Mouse (Mus musculus): ENCODE results near the gene Gm45337.
"Not testable (repeated sequence)": the region's sequence is repeated elsewhere in the genome, so short reads cannot be mapped to it uniquely, and the experiment has no call there.

The Gm45337 gene

GRCm38 (mm10) chr7:142144507-142144906 lies at the start of gene Gm45337:
Gene Gm45337, minus strand, starts transcription at chr7:142144607.
- no peak for DNase-seq (ENCODE audit: low spot score)

- no peak for DNase-seq (ENCODE audit: low spot score)
Observed at GRCm38 (mm10) chr7:142190289-142190688, 45.9 kb upstream of the Gm45337 start, which contains the start of gene Gm10153. Gene Gm10153, minus strand, starts transcription at chr7:142190389.

- DNase-seq (ENCODE audit: low spot score) = no peak
Observed at GRCm38 (mm10) chr7:142188156-142188555, 43.7 kb upstream of the Gm45337 start.

- DNase-seq (ENCODE audit: low spot score) = no peak
Observed at GRCm38 (mm10) chr7:142181021-142181420, 36.6 kb upstream of the Gm45337 start.

GRCm38 (mm10) chr7:142178685-142179084 lies 34.3 kb upstream of the Gm45337 start:
- no peak for DNase-seq (ENCODE audit: low spot score)

- not testable (repeated sequence) for DNase-seq (ENCODE audit: low spot score)
Observed at GRCm38 (mm10) chr7:142175905-142176304, 31.5 kb upstream of the Gm45337 start, which contains the start of gene Krtap5-2. Gene Krtap5-2, minus strand, starts transcription at chr7:142176005.

GRCm38 (mm10) chr7:142169836-142170235 lies 25.4 kb upstream of the Gm45337 start:
- DNase-seq (ENCODE audit: low spot score) = peak; percentile 22

GRCm38 (mm10) chr7:142165639-142166038 lies 21.2 kb upstream of the Gm45337 start, which contains the start of gene Gm4553:
Gene Gm4553, minus strand, starts transcription at chr7:142165739.
- not testable (repeated sequence) for DNase-seq (ENCODE audit: low spot score)

- DNase-seq (ENCODE audit: low spot score) = no peak
Observed at GRCm38 (mm10) chr7:142159366-142159765, 15.0 kb upstream of the Gm45337 start.

GRCm38 (mm10) chr7:142157013-142157412 lies 12.6 kb upstream of the Gm45337 start, which contains the start of gene Gm29735:
Gene Gm29735, minus strand, starts transcription at chr7:142157113.
- not testable (repeated sequence) for DNase-seq (ENCODE audit: low spot score)

- DNase-seq (ENCODE audit: low spot score) = no peak
Observed at GRCm38 (mm10) chr7:142155308-142155707, 10.9 kb upstream of the Gm45337 start.

- no peak for DNase-seq (ENCODE audit: low spot score)
Observed at GRCm38 (mm10) chr7:142152191-142152590, 7.8 kb upstream of the Gm45337 start.

GRCm38 (mm10) chr7:142148633-142149032 lies 4.2 kb upstream of the Gm45337 start:
- no peak for DNase-seq (ENCODE audit: low spot score)

- peak; percentile 54 for DNase-seq (ENCODE audit: low spot score)
Observed at GRCm38 (mm10) chr7:142146033-142146432, 1.6 kb upstream of the Gm45337 start.

- DNase-seq (ENCODE audit: low spot score) = no peak
Observed at GRCm38 (mm10) chr7:142145413-142145940, 1.1 kb upstream of the Gm45337 start.

- not testable (repeated sequence) for DNase-seq (ENCODE audit: low spot score)
Observed at GRCm38 (mm10) chr7:142143506-142144010, 849 bp downstream of the Gm45337 start.

- DNase-seq (ENCODE audit: low spot score) = no peak
Observed at GRCm38 (mm10) chr7:142140696-142141095, 3.7 kb downstream of the Gm45337 start.

GRCm38 (mm10) chr7:142135934-142136333 lies 8.5 kb downstream of the Gm45337 start, which contains the start of gene Gm39115:
Gene Gm39115, minus strand, starts transcription at chr7:142136034.
- not testable (repeated sequence) for DNase-seq (ENCODE audit: low spot score)

GRCm38 (mm10) chr7:142134206-142134995 lies 10.0 kb downstream of the Gm45337 start:
- DNase-seq (ENCODE audit: low spot score) = no peak

GRCm38 (mm10) chr7:142128843-142129242 lies 15.6 kb downstream of the Gm45337 start:
- DNase-seq (ENCODE audit: low spot score) = no peak

- not testable (repeated sequence) for DNase-seq (ENCODE audit: low spot score)
Observed at GRCm38 (mm10) chr7:142120629-142121028, 23.8 kb downstream of the Gm45337 start, which contains the start of gene Gm45618. Gene Gm45618, minus strand, starts transcription at chr7:142120729.

GRCm38 (mm10) chr7:142119632-142120031 lies 24.8 kb downstream of the Gm45337 start:
- no peak for DNase-seq (ENCODE audit: low spot score)

GRCm38 (mm10) chr7:142104747-142105146 lies 39.7 kb downstream of the Gm45337 start:
- no peak for DNase-seq (ENCODE audit: low spot score)

All from adipocyte (in vitro differentiated cells).